Mouse (Mus musculus) kidney, postnatal 36 days (tissue): ENCODE results near the gene Creb3l4.
A peak's percentile ranks its signal among the peaks of the same experiment; 100 is the strongest.
"Not testable (repeated sequence)": the region's sequence is repeated elsewhere in the genome, so short reads cannot be mapped to it uniquely, and the experiment has no call there.

Experiments used
- DNase-seq, 2 experiments: peaks; one replicate each; pipeline ENCODE4 v3.0.0; 2021 to 2022; ENCODE audit warnings: mixed read lengths in 2 of 2

Creb3l4 gene

DNA sequence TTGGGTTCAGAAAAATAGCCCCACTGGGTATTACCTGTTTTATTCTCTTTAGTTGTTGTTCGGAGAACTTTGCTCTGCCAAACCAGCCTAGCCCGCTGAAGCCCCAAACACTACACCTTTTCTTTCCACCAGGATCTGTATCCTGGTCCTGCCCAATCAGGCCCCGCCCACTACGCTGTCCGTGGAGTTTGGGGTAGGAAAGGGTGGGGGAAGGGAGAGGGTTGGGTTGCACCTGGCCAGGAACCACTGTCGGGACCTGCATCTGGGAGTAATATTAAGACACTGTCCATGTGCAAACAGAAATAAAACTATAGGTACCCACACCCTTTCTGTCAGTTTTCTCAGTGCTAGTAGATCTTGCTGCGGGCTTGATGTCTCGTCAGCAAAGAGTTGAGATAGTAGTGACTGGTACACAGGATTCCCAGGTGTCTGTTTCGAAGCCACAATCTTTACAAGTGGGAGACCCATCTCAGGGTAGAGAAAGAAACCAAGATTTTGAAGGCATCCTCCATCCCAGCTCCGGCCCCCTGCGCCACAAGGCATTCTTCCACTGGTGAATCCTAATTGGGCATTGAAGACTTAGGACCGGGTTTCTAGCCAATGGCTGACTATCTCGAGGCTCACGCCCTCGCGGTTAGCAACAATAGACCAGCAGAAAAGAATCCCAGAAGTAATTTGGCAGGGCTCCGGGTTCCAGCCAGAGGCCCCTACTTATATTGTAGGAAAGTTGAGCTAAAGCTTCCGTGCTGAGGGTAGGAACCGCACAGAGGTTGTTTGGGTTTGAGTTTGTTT, at the start of gene Creb3l4:
Creb3l4 (minus strand) TSS at position 529 of the 792 bp plus-strand sequence.
- peak; percentile 29 to 65 for DNase-seq

DNA sequence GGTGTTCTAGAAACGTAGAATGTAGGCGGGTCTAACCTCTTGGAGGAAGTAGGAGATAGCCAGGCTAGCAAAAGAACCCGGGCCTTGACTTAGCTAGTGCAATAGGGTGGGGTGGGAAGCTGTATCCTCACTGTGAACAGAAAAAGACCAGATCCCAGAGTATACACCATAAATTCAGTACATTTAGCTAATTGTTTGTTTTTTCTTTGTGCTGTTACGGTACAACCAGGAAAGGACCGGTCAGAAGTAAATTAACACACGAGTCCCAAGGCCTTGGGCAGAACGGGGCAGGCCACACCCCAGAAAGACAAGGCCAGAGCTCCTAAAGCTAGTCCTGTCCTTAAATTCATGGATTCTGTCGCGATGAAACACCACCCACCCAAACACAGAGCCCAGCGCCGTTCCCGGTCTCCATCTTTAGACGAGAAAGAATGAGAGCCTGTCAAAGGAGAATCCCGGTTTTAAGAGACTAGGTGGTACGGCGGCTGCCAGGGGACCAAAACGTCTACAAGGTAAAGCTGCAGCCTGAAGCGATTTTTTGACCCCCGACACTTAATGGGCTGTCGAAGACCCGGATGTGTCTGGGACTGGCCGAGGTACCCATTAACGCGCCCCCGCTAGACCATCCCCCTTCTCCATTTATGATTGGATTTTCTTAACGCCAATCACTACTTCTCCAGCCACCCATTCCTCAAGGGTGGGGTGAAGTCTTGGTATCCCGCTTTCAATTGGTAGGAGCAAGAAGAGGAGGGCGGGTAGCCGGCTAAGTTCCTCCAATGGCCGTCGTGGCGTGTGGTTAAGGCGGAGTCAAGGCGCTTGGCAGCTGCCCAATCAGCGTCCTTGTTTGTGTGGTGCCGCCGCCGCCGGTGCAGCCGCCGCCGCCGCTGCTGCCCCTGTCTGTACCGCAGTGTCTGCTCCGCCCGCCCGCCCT, 49.3 kb upstream of the Creb3l4 start, which contains the start of gene Gatad2b:
Gatad2b (plus strand) TSS at position 834 of the 931 bp plus-strand sequence.
- peak; percentile 99 to 100 for DNase-seq

DNA sequence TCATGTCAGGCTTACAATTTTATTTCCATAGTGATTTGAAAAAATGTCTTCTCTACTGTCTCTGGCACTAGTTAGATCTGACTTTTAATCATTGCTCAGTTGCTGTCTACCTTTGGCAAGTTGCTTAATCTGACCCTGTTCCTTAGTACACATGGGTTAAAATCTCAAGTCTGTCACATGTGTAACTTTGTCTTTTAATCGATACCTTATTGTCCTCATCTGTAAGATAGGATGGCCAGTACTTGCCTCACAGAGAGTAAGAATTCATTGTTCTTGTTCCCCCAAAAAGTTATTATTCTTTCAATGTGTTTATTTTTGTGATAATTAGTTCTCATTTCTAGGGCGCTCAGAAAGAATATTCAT, 48.7 kb upstream of the Creb3l4 start:
- no peak for DNase-seq

DNA sequence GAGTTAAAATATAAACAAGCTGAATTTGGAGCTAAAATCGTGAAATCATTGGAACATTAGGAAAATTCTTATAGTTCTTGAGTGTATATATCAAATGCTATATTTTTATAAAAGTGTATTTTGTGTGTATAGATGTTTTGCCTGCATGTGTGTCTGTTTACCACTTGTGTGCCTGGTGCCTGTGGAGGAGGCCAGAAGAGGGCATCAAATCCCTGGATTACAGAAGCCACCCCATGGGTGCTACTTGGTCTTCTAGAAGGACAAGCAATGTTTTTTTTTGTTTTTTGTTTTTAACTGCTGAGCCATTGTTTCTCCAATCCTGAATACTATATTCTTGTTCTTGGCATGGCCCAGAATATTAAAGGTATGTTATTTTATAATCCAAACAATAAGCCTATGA, 47.3 kb upstream of the Creb3l4 start:
- DNase-seq: peak; percentile 39 to 40

DNA sequence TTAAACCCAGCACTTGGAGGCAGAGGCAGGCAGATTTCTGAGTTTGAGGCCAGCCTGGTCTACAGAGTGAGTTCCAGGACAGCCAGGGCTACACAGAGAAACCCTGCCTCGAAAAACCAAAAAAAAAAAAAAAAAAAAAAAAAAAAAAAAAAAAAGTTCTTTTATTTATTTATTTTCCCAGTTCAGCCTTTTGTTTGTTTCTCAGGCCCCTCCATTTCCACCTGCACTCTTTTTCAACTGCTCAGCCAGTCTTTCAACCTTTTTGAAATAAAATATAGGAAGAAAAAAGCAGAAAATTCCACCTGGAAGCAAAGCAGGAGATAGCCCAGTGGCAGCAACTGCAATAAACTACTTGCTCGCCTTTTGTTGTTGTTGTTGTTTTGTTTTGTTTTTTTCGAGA, 46.1 kb upstream of the Creb3l4 start:
- not testable (repeated sequence) for DNase-seq

DNA sequence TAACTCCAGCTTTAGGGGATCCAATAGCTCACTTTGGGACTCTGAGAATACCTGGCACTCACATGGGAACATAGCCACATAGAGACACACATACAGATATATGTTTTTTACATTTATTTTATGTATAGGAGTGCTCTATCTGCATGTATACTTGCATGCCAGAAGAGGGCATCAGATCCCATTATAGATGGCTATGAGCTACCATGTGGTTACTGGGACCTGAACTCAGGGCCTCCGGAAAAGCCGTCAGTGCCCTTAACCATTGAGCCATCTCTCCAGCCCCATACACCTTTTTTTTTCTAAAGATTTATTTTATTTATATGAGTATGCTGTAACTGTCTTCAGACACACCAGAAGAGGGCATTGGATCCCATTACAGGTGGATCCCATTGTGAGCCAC, 40.8 kb upstream of the Creb3l4 start:
- DNase-seq: no peak

DNA sequence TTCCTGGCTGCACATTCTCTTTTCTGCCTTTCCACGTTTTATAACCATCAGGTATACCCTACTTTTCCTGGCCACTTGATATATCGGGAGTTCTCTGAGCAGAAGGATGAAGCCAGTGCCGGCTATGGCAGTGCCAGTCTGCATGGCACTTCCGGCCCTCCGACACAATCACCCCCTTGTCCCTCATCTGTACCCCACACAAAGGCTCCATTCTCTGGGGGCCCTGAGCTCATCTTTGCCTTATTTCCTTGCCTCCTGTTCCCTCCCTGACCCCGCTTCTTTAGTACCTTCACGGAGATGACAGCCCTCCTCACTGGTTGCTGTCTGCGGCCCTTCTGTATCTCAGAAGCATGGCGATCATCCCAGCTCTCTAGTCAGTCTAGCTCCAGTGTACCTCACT, 37.4 kb upstream of the Creb3l4 start:
- no peak for DNase-seq

DNA sequence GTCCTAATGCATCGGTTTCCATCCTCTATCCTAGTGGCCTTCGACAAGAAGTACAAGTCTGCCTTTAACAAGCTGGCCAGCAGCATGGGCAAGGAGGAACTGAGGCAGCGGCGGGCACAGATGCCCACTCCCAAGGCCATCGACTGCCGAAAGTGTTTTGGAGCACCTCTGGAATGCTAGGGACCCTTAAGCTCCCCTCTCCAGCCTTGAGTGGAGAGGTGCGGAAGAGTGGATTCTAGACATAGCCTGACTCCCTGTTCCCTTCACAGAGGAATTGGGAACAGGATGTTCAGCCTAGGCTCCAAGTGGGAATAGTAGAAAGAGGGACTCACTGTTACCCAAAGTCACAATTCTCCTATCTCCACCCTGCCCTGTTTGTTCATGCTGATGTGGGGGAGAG, 36.4 kb upstream of the Creb3l4 start:
- DNase-seq: no peak

DNA sequence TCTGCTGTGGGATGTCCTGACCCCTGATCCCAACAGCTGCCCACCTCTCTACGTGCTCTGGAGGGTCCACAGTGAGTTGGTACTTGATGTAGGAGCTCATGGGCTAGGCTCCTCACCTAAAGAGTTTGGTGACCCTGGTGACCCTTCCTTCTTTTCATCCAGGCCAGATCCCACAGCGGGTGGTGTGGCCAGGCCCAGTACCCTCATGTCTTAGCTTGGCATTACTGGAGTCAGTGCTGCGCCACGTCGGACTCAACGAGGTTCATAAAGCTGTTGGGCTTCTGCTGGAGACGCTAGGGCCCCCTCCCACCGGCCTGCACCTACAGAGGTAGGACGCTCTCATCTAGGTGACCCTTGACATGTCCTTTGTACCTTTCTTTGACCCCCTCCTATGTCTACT, 35.9 kb upstream of the Creb3l4 start:
- DNase-seq: no peak

DNA sequence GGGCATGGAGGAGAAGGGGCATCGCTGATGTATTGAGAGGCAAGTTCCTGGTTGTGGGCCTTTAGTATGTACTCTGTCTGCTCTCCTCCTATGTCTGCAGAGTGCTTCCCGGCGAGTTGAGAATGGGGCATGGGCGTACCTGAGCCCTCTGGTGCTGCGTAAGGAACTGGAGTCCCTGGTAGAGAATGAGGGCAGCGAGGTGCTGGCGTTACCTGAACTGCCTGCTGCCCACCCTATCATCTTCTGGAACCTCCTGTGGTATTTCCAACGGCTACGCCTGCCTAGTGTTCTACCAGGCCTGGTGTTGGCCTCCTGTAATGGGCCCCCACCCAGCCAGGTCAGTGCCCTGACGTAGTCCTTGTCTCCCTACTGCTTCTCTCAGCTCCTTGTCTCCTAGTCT, 34.9 kb upstream of the Creb3l4 start:
- DNase-seq: no peak

DNA sequence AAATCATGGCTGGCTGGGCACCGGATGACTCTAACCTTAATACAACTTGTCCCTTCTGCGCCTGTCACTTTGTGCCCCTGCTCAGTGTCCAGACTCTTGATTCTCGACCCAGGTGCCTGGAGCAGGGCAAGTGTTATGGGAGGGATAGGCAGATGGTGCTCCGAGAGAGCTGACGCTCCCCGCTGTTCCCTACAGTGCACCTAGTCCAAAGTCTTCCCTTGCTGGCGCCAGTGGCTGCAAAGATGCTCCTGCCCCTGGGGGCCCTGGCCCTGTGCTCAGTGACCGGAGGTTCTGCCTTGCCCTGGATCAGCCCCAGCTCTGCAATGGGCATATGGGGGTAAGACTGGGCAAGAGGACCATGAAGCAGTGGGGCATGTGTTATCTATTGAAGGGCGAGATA, 34.5 kb upstream of the Creb3l4 start:
- DNase-seq: no peak

DNA sequence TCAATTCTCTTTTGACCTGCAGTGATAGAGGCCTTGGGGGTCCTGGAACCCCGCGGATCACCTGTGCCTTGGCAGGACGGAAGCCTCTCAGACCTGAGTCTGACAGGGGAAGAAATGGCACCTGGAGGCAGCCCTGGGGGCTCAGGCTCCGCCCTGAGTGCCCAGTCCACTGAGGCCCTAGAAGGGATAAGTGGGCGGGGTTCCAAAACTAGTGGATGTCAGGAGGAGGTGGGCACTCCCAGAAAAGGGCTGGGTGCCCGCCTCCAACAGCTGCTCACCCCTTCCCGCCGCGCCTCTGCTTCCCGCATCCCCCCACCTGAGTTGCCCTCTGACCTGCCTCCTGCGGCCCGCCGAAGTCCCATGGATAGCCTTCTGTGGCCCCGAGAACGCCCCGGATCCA, 33.5 kb upstream of the Creb3l4 start:
- no peak for DNase-seq

DNA sequence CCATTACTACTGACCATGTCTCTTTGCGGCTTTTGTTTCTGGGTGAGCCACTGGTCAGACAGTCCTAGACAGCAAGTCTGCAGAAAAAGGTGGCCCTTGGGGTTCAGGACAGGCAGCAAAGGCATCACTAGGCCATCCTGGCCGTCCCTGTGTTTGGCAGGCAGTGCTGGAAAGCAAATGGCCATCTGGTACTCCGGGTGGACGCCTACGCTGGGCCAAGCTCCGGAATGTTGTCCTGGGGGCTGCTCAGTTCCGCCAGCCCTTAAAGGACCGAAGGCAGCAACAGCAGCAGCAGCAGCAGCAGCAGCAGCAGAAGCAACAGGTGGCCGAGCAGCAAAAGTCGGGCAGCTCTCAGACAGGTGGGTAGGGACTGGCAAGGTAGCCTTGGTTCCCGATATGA, 32.0 kb upstream of the Creb3l4 start:
- DNase-seq: no peak

DNA sequence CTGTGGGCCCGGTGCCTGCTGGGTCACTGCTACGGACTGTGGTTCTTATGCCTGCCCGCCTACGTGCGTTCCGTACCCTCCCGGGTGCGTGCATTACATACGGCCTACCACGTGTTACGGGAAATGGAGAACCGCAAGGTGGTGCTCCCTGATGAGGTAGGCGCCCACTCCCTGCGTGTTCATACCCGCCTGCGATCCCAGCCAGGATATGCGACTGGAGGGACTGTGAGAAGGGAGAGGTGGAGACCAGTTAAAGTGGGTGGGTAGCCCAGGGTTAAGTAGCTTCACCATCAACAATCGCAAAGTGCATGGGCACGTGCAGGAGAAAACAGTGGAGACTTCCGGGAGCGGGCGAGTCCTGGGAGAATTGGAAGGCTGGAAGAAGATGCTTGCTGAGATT, 30.5 kb upstream of the Creb3l4 start:
- no peak for DNase-seq

DNA sequence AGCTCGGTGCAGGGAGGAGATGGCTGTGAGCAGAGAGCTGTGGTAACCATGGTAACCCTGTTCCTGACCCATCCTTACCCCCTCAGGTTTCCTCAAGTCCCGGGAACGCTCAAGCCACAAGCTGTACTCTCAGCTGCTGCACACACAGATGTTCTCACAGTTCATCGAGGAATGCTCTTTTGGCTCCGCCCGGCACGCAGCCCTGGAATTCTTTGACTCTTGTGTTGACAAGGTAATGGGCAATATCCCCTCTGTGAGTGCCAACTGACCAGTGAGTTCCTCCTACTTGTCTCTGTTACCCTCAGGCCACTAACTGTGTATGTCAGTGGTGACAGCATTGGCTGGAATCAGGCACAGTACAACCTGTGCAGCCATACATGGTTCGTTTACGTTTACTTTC, 28.9 kb upstream of the Creb3l4 start:
- DNase-seq: no peak

DNA sequence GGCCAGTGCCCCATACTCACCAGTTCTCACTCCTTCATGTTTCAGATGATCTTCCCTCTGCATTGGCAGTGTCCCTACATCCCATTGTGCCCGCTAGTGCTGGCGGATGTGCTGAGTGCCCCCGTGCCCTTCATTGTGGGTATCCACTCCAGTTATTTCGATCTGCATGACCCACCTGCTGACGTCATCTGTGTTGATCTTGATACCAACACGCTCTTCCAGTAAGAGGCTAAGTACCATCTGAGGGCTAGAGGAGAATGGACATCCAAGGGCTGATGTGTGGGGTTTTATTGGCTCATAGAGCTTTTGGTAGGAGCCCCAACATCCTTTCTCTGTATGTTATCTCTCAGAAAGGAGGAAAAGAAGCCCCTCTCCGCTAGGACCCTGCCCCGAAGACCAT, 27.5 kb upstream of the Creb3l4 start:
- no peak for DNase-seq

DNA sequence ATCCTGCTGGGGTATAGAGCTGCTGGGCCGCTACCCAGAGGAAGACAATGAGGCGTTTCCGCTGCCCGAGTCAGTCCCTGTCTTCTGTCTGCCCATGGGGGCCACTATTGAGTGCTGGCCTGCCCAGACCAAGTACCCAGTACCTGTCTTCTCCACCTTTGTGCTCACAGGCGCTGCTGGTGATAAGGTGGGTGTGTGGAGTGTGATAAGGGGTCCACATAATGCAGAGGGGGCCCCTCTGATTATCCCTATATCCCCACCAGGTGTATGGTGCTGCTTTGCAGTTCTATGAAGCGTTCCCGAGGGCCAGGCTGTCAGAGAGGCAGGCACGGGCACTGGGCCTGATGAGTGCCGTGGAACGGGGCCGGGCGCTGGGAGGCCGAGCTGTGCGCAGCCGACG, 25.7 kb upstream of the Creb3l4 start:
- DNase-seq: no peak

DNA sequence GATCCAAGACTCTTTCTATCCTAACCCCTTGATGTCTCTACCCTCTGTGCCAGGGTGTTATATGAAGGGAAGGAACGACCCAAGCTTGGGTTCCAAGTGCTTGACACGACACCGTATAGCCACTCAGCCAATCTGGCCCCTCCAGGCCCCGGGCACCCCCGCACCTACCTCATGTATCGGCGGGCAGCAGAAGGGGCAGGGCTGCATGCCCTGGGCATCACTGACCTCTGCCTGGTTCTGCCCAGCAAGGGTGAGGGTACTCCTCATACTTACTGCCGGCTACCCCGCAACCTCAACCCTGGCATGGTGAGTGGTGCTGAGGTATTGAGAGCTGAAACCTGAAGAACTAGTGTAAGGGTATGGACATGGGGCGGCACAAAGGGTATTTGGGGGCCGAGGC, 24.9 kb upstream of the Creb3l4 start:
- DNase-seq: no peak

DNA sequence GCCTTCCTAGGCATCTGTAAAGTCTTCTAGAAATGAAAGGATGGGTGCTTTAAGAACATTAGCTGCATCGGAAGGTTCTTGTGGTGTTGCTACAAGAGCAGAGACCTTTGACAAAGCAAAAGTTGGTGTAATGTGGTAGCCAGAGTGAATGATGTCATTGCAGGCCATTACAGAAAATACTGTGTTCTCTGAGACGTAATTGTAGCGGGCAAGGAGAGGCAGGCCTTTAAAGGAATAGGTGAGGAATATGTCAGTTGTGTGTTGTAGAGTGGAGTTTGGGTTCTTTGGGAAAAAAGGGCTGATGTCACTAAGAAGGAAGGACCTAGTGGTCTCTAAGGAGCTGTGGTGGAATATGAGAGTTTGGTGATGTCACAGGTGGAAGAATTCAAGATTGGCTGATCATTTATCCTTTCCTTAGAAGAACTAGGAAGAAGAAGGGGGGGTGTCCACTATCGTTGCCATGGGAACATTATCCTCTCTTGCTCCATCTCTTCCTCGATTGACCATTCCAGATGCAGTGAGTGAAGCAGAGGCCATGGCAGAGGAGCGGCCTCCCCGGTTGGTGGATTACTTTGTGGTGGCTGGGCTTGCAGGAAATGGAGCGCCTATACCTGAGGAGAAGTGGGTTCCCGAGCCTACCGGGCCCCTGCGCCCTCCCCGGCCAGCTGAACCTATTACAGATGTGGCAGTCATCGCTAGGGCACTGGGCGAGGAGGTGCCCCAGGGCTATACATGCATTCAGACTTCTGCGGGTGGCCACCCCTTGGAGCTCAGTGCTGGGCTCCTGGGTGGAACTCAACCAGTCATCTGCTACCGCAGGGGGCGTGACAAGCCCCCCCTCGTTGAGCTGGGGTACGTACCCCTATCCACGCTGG, 23.8 kb upstream of the Creb3l4 start:
- DNase-seq: no peak

DNA sequence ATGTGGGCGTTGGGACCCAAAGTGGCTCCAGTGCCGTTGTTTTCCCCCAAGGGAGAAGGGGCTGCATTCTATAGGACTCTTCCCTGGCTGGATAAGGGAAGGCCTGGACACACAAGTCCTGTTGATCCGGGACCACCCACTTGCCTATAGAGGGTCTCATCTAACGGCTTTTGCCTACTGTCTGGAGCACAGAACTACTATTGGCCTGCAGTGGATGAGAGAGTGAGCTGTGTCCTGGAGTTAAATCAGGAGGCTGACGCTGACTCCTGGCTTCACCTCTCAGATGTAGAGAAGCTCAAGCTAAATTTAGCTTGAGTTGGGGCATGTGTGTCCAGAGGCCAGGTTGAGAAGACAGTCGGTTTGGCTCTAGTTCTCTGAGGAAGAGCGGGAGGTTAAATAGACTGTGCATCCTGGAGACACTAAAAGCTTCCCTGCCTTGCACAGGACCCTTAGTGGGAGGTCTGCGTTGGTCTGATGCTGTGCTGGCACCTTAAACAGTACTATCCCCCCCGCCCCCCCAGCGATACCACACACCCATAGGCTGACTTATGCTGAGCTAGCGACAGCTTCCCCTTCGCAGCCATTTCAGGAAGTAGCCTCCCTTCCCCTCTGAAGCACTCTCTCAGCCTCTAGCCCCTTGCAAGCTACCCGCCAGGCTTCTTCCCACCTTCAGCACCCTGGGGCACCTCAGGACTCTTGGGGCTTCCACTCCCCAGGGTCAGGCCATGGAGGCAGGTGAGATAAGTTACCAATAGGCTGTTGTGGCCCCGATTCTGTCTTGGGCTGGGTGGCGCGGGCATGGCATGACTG, 22.8 kb upstream of the Creb3l4 start:
- DNase-seq: no peak

DNA sequence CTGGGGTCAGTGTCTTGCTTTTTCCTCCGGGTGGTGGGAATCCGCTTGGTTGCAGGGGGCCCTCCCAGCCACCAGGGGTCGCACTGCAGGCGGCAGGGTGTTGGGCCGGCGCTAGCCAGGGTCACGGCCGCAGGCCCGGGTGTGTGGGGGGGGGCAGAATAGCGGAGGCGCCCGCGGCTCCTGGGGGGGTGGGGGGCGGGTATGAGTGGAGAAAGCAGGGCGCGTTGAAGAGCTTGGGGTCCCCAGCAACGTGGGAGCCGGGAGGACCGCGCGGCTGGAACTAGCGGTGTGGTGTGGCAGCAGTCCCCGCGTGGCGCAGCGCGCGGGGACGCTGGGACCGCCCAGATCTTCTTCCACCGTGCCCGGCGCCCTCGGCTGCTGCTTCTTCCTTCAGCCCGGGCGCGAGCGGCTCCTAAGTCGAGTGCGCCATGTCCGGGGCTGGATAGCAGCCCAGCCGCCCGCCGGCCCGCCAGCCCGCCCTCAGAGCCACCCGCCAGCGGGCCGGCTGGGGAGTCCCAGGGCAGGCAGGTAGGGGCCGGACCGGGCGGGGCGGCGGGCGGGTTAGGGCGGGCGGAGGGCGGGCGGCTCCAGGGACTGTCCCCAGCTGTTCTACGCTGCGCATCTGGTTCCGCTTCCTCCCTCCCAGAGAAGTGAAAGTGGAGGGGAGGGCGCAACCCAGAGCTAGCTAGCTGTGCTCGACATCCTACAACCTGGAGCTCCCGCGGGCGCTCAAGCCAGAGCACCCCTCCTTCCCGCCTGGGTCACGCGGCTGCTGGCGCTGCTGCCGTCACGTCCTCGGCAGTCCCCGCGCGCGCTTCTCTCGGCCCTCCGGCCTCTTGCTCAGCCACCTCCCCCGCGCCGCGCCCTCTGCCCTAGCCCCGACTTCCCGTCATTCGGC, 22.0 kb upstream of the Creb3l4 start, which contains the start of gene Dennd4b:
Dennd4b (plus strand) TSS at position 152 of the 898 bp plus-strand sequence.
- peak; percentile 91 to 96 for DNase-seq
